Mouse (Mus musculus) spleen, postnatal 36 days (tissue): ENCODE results near the gene Brd7.
A peak's percentile ranks its signal among the peaks of the same experiment; 100 is the strongest.

ENCODE experiments used
- DNase-seq, 2 experiments: peaks; one replicate each; pipeline ENCODE4 v3.0.0; 2022; ENCODE audit warnings: low spot score in 2 of 2, mixed read lengths in 1 of 2

Brd7 gene

GRCm38 (mm10) chr8:88309881-88310280 is 52.1 kb downstream of the Brd7 start:
- DNase-seq = peak; percentile 71 to 73

DNA sequence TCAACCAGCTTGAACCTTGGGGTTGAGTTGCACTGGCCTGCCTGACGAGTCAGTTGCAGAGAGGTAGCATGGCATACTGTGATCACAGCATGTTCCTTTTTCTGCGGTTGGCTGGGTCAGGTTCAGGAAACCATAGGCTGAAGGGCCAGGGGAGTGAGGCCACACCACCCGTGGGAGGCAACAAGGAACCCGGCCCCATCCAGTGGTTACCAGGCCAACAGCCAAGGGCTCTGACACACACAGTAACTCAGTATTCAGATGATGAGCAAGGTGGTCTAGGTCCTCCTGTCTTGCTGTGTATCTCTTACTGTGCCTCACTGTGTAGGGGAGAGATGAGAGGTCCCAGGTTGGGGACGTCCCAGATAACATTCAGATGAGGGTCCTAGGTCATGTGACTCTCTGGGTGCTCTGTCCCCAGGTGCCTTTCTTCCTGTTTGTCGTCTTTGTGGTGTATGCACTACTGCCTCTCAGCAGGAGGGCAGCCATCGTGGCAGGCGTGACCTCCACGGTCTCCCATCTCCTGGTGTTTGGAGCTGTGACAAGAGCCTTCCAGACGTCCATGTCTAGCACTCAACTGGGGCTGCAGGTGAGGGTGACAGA is 52.6 kb downstream of the Brd7 start:
- peak; percentile 81 to 82 for DNase-seq

GRCm38 (mm10) chr8:88307736-88308135 is 54.3 kb downstream of the Brd7 start:
- DNase-seq = no peak

DNA sequence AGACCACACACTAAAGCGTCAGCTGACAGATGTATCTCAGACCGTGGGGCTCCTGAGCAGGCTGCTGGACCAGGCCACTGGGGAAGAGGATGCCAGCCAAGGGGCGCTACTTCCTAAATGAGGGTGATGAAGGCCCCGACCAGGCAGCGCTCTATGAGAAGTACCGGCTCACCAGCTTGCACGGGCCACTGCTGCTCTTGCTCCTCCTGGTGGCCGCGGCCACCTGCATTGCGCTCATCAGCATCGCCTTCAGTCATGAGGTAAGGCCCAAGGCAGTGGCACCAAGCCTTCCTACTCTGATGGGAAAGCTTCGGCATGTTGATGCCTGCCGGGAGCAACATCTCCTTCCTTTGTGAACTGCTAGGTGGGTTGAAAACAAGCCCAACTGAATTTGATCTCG is 55.5 kb downstream of the Brd7 start:
- DNase-seq = no peak

GRCm38 (mm10) chr8:88305814-88306213 is 56.2 kb downstream of the Brd7 start:
- peak; percentile 54 to 57 for DNase-seq

GRCm38 (mm10) chr8:88301589-88302437 is 60.2 kb downstream of the Brd7 start:
- no peak for DNase-seq

GRCm38 (mm10) chr8:88299907-88300603 is 61.9 kb downstream of the Brd7 start:
- peak; percentile 68 to 71 for DNase-seq

DNA sequence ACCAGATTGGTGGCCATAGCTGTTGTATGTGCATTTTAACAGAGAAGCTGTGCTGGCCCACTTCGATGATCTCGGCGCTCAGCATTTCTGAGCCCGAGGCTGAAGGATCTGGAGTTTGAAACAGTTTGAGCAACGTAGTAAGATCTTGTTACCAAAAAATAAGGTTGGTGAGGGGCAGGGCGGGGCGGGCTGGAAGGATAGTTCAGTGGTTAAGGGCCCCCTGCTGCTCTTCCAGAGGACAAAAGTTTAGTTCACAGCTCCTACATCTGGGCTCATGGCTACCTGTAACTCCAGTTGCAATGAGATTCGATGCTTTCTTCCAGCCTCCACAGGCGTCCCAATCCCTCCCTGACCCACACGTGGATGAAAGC is 63.3 kb downstream of the Brd7 start:
- no peak for DNase-seq

GRCm38 (mm10) chr8:88297976-88298732 is 63.8 kb downstream of the Brd7 start:
- DNase-seq = peak; percentile 51 to 58

DNA sequence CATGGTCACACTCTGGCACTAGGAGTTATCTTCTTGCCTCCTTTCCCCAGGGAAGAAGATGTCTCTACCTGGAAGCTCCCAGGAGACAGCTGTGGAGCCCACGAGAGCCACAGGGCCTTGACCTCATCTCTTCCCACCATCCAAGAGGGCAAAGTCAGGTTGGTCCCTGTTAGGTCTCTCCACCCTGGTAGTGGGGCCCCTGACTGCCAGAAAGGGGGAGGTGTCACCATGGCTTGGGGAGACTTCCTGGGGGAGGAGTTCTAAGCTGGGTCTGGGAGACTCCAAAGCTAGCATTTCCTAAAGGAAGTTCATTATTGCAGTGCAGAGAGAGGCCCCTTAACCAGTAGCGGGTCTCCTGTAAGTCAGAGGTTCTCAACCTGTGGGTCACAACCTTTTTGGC is 67.0 kb downstream of the Brd7 start:
- no peak for DNase-seq

- DNase-seq = peak; percentile 86 to 87
Measured at GRCm38 (mm10) chr8:88293590-88294356, 68.2 kb downstream of the Brd7 start.

GRCm38 (mm10) chr8:88292926-88293325 is 69.1 kb downstream of the Brd7 start:
- DNase-seq = no peak

GRCm38 (mm10) chr8:88291305-88291690 is 70.7 kb downstream of the Brd7 start:
- no peak for DNase-seq

GRCm38 (mm10) chr8:88290326-88291304 is 71.4 kb downstream of the Brd7 start:
- DNase-seq = peak; percentile 62 to 67

- peak; percentile 58 to 61 for DNase-seq
Measured at GRCm38 (mm10) chr8:88289901-88290300, 72.1 kb downstream of the Brd7 start.

DNA sequence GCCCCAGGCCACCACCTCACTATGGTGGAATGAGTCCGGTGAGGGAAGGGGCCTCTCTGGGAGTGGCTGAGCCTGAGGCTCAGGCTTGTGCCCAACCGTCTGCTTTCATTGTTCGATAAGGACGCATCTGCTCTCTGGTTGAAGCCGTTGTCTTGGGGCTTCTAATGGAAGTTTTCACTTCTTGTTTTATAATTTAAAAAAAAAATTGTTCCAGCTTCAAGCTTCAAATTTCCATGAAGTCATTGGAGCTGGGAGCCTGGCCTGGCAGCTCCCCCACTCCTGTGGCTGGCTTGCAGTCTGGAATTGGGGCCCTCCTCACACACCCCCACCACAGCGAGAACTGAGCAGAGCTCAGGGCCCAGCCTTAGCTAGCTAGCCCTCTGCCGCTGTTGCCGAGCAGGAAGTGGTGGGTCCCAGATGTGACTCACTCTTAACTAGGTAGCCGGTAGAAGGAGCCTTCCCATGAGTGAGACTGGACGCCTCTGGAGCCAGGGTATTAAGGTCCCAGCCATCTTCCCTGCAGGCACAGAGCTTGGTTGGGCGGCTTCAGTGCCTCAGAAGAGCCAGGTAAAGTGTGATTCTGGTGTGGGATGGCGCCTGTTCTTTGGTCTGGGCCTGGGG is 73.3 kb downstream of the Brd7 start:
- peak; percentile 71 for DNase-seq

DNA sequence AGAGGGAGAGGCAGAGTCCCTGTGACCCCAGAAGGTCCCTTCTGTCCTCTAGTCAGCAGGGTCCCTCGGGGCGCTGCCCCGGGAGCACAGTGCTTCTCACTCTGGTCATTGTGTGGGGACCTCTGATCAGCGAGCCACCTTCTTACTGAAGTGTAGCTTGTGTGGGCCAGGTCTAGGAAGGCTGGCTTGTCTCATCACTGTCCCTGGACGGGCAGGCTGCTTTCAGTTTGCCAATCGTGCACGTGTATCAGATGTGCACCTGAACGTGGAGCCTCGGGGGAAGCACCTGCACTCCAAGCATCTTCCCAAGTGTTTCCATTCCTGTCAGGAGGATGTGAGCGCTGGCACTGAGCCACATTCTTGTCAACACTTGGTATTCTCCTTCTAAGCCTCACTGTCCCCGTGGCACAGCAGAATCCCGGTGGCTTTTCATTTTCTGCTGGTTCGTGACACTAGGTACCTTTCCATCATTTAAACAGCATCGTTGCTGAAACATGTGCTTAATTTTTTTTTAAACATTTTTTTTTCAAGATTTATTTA is 75.5 kb downstream of the Brd7 start:
- DNase-seq = no peak

DNA sequence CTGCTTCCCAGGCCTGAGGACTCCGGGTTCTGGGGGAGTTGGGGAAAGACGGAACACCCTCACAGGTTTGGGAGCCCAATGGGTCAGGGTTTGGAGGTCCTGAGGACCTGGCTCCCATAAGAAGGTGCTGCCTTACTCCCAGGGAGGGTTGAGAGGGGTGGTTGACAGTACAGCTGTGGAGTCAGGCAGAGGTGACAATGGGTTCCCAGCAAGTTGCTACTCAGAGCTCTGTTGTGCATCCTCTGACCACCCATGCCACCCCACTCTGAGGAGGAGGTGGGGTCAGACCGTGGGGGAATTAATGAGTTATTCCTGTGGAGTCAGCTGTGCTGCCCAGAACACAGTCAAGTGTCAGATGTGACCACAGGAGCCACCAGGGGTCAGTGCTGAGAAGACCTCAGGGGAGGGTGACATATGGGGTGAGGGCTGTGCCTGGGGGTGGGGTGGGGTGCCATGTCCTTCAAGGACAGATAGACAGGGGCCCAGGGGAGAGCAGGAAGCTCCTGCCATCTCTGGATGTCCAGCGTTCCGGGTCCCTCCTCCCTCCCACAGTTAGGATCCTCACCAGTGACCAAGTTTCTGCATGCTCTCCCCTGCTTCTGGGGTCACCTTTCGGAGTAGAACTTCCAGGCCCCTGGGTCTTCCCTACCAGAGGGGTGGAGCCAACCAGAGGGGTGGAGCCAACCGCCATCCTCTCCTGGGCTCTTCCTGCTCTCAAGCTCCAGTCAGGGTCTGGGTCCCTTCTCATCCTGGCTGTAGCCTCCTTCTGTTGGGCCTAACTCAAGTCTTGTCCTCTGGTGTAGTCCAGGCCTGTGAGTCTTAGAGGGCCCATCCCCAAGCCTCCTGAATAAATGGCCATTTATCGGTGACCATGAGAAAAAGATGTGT is 76.3 kb downstream of the Brd7 start:
- no peak for DNase-seq
